Mouse (Mus musculus) frontal cortex, postnatal 36 days (tissue): ENCODE results near the gene Olfr745.

ENCODE experiments used
- DNase-seq, 2 experiments: peaks; one replicate each; pipeline ENCODE4 v3.0.0; 2022; ENCODE audit warnings: low spot score in 2 of 2

Gene Olfr745

DNA sequence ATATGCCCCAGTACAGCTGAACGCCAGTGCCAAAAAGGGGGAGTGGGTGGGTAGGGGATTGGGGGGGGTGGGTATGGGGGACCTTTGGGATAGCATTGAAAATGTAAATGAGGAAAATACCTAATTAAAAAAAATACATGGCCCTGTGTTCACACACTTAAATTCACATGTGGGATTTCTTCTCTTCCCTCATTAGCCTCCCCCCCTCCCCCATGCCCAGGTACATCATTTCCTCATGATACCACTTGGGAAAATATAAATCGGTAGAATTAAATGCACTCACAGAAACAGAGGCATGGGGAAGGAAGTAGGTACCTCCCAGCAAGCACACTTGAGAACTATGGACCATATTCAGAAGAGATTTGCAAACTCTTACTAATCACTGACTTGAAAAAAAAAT is at the start of gene Olfr745:
Gene Olfr745 (plus strand): TSS at position 301 of the 400 bp plus-strand sequence.
- no peak for DNase-seq

DNA sequence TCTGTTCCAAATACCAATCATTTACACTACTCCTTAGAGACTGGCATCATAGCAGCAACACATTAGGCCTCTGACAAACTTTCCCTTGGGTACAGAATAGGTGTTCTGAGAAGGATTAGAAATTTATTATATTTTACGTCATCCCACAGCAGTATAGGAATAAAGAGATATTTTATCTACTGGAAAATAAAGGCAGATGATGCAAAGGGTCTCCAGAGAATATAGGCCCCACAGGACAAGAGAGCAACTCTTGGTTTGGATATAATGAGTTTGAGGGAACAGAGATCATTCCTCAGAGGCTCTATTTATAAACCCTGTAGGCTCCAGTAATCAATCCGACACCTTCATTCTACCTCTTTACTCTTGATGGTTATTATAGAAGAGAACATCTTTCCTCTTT is 24.6 kb upstream of the Olfr745 start, which contains the start of gene Olfr744:
Gene Olfr744 (plus strand): TSS at position 301 of the 400 bp plus-strand sequence.
- no peak for DNase-seq

GRCm38 (mm10) chr14:50646783-50647182 is 7.6 kb downstream of the Olfr745 start, which contains the start of gene Olfr746:
Olfr746 (plus strand) TSS chr14:50647083.
- no peak for DNase-seq

- no peak for DNase-seq
Observed at GRCm38 (mm10) chr14:50693106-50693505, 53.9 kb downstream of the Olfr745 start, which contains the start of gene Olfr747. Olfr747 (minus strand) TSS chr14:50693206.
